8 mouse cellular contexts compared by ENCODE assay signal in the genomic region with DNA sequence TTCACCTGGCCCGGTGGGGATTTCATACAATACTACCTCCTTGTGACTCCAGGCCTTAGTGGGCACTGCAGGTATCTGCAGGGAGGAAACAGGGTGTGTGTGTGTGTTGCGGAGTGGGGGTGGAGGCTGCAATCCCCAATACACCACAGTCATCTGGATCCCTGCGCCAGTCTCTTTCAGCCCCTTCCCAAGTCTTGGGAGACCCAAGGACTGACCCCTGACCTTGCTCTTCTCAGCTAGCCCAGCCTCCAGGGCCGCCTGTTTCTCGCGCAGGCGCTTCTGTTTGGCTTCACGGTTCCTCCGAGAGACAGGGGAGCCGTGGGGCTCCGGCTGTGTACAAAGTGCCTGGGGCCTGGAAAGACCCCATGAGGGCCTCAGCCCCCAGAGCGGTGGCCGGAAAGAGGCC. TPM values are rescaled to one million over a fixed set of nuclear protein-coding genes. Genes with fewer than 3 reads are reported as not detected.
DNase-seq lines count a peak whose midpoint lies in the region; ATAC-seq and TF ChIP-seq lines count a peak whose summit lies in the region.

No protein-coding gene starts in this region.

- H3K27me3 ChIP-seq in erythroblast, embryonic 14.5 days (ENCODE audit: control insufficient read depth): no peaks in the 10 kb centered on the region
- no peaks in the 10 kb centered on the region for H3K27me3 ChIP-seq in heart, embryonic 16.5 days (ENCODE audit: control insufficient read depth, insufficient read depth, low read length)
- no peaks in the 10 kb centered on the region for H3K27me3 ChIP-seq in limb, embryonic 14.5 days (ENCODE audit: control insufficient read depth, insufficient read depth, low read length)
- no peaks in the 10 kb centered on the region for H3K27me3 ChIP-seq in neural tube, embryonic 15.5 days (replicated peaks)

- DNase-seq in thymus, postnatal 10 days (ENCODE audit: low spot score in 2 of 2): peak; percentile 42 to 48
- no peak for DNase-seq in thymus, postnatal 25 days
- DNase-seq in limb, embryonic 14.5 days (ENCODE audit: low spot score): peak; percentile 16
- DNase-seq in gastrocnemius, adult 8-10 months (ENCODE audit: low spot score in 2 of 2): no peak

- no peaks in the 10 kb centered on the region for H3K9me3 ChIP-seq in erythroblast, embryonic 14.5 days (ENCODE audit: control insufficient read depth, low read length)
- no peaks in the 10 kb centered on the region for H3K9me3 ChIP-seq in heart, embryonic 16.5 days (replicated peaks; ENCODE audit: control insufficient read depth, low read length)
- H3K9me3 ChIP-seq in limb, embryonic 14.5 days (ENCODE audit: control insufficient read depth, low read length): no peaks in the 10 kb centered on the region
- H3K9me3 ChIP-seq in neural tube, embryonic 15.5 days (replicated peaks): no peaks in the 10 kb centered on the region

- peak overlapping the region; percentile 97 for H3K4me2 ChIP-seq in heart, embryonic 16.5 days (ENCODE audit: low read depth, low read length)
- peak overlapping the region; percentile 89 for H3K4me2 ChIP-seq in limb, embryonic 14.5 days (replicated peaks; ENCODE audit: low read depth, low read length, severe bottlenecking)
- H3K4me2 ChIP-seq in neural tube, embryonic 15.5 days: peak overlapping the region; percentile 94

- peaks cover 21% of the 10 kb centered on the region for H3K4me1 ChIP-seq in erythroblast, embryonic 14.5 days (ENCODE audit: control insufficient read depth)
- H3K4me1 ChIP-seq in heart, embryonic 16.5 days (ENCODE audit: control insufficient read depth, insufficient read depth, low read length): peaks cover 10% of the 10 kb centered on the region
- 0 out of 2 replicates have a peak, but pooled peaks cover 5% of the 10 kb centered on the region for H3K4me1 ChIP-seq in limb, embryonic 14.5 days (ENCODE audit: control insufficient read depth, insufficient read depth, low read length)
- H3K4me1 ChIP-seq in neural tube, embryonic 15.5 days: peaks cover 21% of the 10 kb centered on the region

- H3K36me3 ChIP-seq in erythroblast, embryonic 14.5 days (ENCODE audit: control insufficient read depth): peaks cover 56% of the 10 kb centered on the region
- H3K36me3 ChIP-seq in heart, embryonic 16.5 days (ENCODE audit: control insufficient read depth, insufficient read depth): peaks cover 3% of the 10 kb centered on the region; the same call in 1 of the 2 replicates
- H3K36me3 ChIP-seq in limb, embryonic 14.5 days (ENCODE audit: control insufficient read depth, insufficient read depth, low read length): peaks cover 26% of the 10 kb centered on the region
- H3K36me3 ChIP-seq in neural tube, embryonic 15.5 days: peaks cover 10% of the 10 kb centered on the region; the same call in 1 of the 2 replicates

- no peak for ATAC-seq in erythroblast, adult 5-6 weeks (replicated peaks; ENCODE audit: low FRiP score, poor library complexity, severe bottlenecking)
- peak; percentile 25 for ATAC-seq in heart, embryonic 16.5 days (replicated peaks; ENCODE audit: extremely low read depth, insufficient read depth, low FRiP score)
- ATAC-seq in limb, embryonic 14.5 days (ENCODE audit: low FRiP score, low read depth): peak; percentile 54
- peak; percentile 69 for ATAC-seq in neural tube, embryonic 15.5 days (ENCODE audit: low FRiP score)

- peak overlapping the region; percentile 73 for H3K4me3 ChIP-seq in erythroblast, embryonic 14.5 days (replicated peaks)
- H3K4me3 ChIP-seq in heart, embryonic 16.5 days (ENCODE audit: low read length): peak overlapping the region; percentile 85
- H3K4me3 ChIP-seq in limb, embryonic 14.5 days (replicated peaks; ENCODE audit: low read length): peak overlapping the region; percentile 74
- peak overlapping the region; percentile 82 for H3K4me3 ChIP-seq in neural tube, embryonic 15.5 days (replicated peaks)

- H3K27ac ChIP-seq in heart, embryonic 16.5 days (ENCODE audit: low read length): peak overlapping the region; percentile 80
- H3K27ac ChIP-seq in limb, embryonic 14.5 days (replicated peaks; ENCODE audit: low read depth, low read length): peak overlapping the region; percentile 85
- H3K27ac ChIP-seq in neural tube, embryonic 15.5 days (replicated peaks): peak overlapping the region; percentile 90

- TF ChIP-seq POLR2A in limb, embryonic 14.5 days (IDR thresholded peaks at IDR 0.05; ENCODE audit: borderline replicate concordance, extremely low read depth, insufficient read depth, insufficient read length): no peak

- 4% methylated on average over 13 of the region's 13 CpGs for WGBS in heart, embryonic 16.5 days
- WGBS in limb, embryonic 14.5 days: 4% methylated on average over 13 of the region's 13 CpGs
- 6% methylated on average over 13 of the region's 13 CpGs for WGBS in neural tube, embryonic 15.5 days

- peak overlapping the region; percentile 95 for H3K9ac ChIP-seq in heart, embryonic 16.5 days (ENCODE audit: low read length)
- H3K9ac ChIP-seq in limb, embryonic 14.5 days (ENCODE audit: low read depth, low read length, severe bottlenecking): peak overlapping the region; percentile 84
- peak overlapping the region; percentile 88 for H3K9ac ChIP-seq in neural tube, embryonic 15.5 days (replicated peaks)

RNA-seq across cellular contexts. Expression of a gene that starts 0.5 kb away (rescaled TPM):
- polyA plus RNA-seq in erythroblast, embryonic 14.5 days (2012): 1.9 and 2.6 TPM in 2 replicates
- 1.9 and 2.9 TPM in 2 replicates for total RNA-seq in erythroblast, adult 5-6 weeks (2015; ENCODE audit: low replicate concordance)
- 2.1 and 11.0 TPM in 2 replicates for total RNA-seq in erythroblast, adult 5-6 weeks (2017; ENCODE audit: low replicate concordance)
- polyA plus RNA-seq in heart, embryonic 16.5 days (2015; fragmentation: Nextera tagmentation; extraction: Ambion mirVana): 12.8 and 17.1 TPM in 2 replicates
- 35.4 and 47.8 TPM in 2 replicates for polyA plus RNA-seq in limb, embryonic 14.5 days (2012; rRNA removed)
- polyA plus RNA-seq in limb, embryonic 14.5 days (2014; fragmentation: Nextera tagmentation; extraction: Ambion mirVana): 14.8 and 18.7 TPM in 2 replicates
- polyA plus RNA-seq in neural tube, embryonic 15.5 days (2015; fragmentation: Nextera tagmentation; extraction: Ambion mirVana): 12.8 and 17.9 TPM in 2 replicates
- total RNA-seq in gastrocnemius, adult 8-10 months (2022): 10 to 100 TPM in 2 of 4 experiments, 1 to 10 TPM in 2; 9.0 to 15.4 (median 10.3) TPM

RNA-seq across cellular contexts. Expression of a gene that starts 6.7 kb away (rescaled TPM):
- 1.1 and 1.3 TPM in 2 replicates for polyA plus RNA-seq in erythroblast, embryonic 14.5 days (2012)
- 3.3 and 5.6 TPM in 2 replicates for total RNA-seq in erythroblast, adult 5-6 weeks (2015; ENCODE audit: low replicate concordance)
- total RNA-seq in erythroblast, adult 5-6 weeks (2017; ENCODE audit: low replicate concordance): 2.6 and 9.8 TPM in 2 replicates
- polyA plus RNA-seq in heart, embryonic 16.5 days (2015; fragmentation: Nextera tagmentation; extraction: Ambion mirVana): 29.6 and 30.8 TPM in 2 replicates
- 43.0 and 52.0 TPM in 2 replicates for polyA plus RNA-seq in limb, embryonic 14.5 days (2012; rRNA removed)
- 40.7 and 44.9 TPM in 2 replicates for polyA plus RNA-seq in limb, embryonic 14.5 days (2014; fragmentation: Nextera tagmentation; extraction: Ambion mirVana)
- 24.1 and 30.7 TPM in 2 replicates for polyA plus RNA-seq in neural tube, embryonic 15.5 days (2015; fragmentation: Nextera tagmentation; extraction: Ambion mirVana)
- 10 to 100 TPM; 16.0 to 21.6 (median 17.9) TPM for total RNA-seq in gastrocnemius, adult 8-10 months (2022)

RNA-seq across cellular contexts. Expression of a gene that starts 23.4 kb away (rescaled TPM):
- not detected in 2 replicates for polyA plus RNA-seq in erythroblast, embryonic 14.5 days (2012)
- total RNA-seq in erythroblast, adult 5-6 weeks (2015; ENCODE audit: low replicate concordance): not detected in 2 replicates
- total RNA-seq in erythroblast, adult 5-6 weeks (2017; ENCODE audit: low replicate concordance): 0.17 TPM in 1 of 2 replicates, not detected in the other
- polyA plus RNA-seq in heart, embryonic 16.5 days (2015; fragmentation: Nextera tagmentation; extraction: Ambion mirVana): 0.29 and 0.42 TPM in 2 replicates
- 0.13 and 0.30 TPM in 2 replicates for polyA plus RNA-seq in limb, embryonic 14.5 days (2012; rRNA removed)
- polyA plus RNA-seq in limb, embryonic 14.5 days (2014; fragmentation: Nextera tagmentation; extraction: Ambion mirVana): 0.22 TPM in 1 of 2 replicates, not detected in the other
- 0.22 TPM in 1 of 2 replicates, not detected in the other for polyA plus RNA-seq in neural tube, embryonic 15.5 days (2015; fragmentation: Nextera tagmentation; extraction: Ambion mirVana)
- total RNA-seq in gastrocnemius, adult 8-10 months (2022): not detected

RNA-seq across cellular contexts. Expression of a gene that starts 37.6 kb away (rescaled TPM):
- not detected in 2 replicates for polyA plus RNA-seq in erythroblast, embryonic 14.5 days (2012)
- total RNA-seq in erythroblast, adult 5-6 weeks (2015; ENCODE audit: low replicate concordance): 0.21 TPM in 1 of 2 replicates, not detected in the other
- not detected in 2 replicates for total RNA-seq in erythroblast, adult 5-6 weeks (2017; ENCODE audit: low replicate concordance)
- 110 and 129 TPM in 2 replicates for polyA plus RNA-seq in heart, embryonic 16.5 days (2015; fragmentation: Nextera tagmentation; extraction: Ambion mirVana)
- polyA plus RNA-seq in limb, embryonic 14.5 days (2012; rRNA removed): 49.4 and 60.1 TPM in 2 replicates
- 56.7 and 58.2 TPM in 2 replicates for polyA plus RNA-seq in limb, embryonic 14.5 days (2014; fragmentation: Nextera tagmentation; extraction: Ambion mirVana)
- 73.8 and 76.4 TPM in 2 replicates for polyA plus RNA-seq in neural tube, embryonic 15.5 days (2015; fragmentation: Nextera tagmentation; extraction: Ambion mirVana)
- 10 to 100 TPM; 13.7 to 20.0 (median 15.9) TPM for total RNA-seq in gastrocnemius, adult 8-10 months (2022)

RNA-seq across cellular contexts. Expression of a gene that starts 40.4 kb away (rescaled TPM):
- not detected in 2 replicates for polyA plus RNA-seq in erythroblast, embryonic 14.5 days (2012)
- total RNA-seq in erythroblast, adult 5-6 weeks (2015; ENCODE audit: low replicate concordance): not detected in 2 replicates
- total RNA-seq in erythroblast, adult 5-6 weeks (2017; ENCODE audit: low replicate concordance): not detected in 2 replicates
- polyA plus RNA-seq in heart, embryonic 16.5 days (2015; fragmentation: Nextera tagmentation; extraction: Ambion mirVana): not detected in 2 replicates
- polyA plus RNA-seq in limb, embryonic 14.5 days (2012; rRNA removed): not detected in 2 replicates
- polyA plus RNA-seq in limb, embryonic 14.5 days (2014; fragmentation: Nextera tagmentation; extraction: Ambion mirVana): not detected in 2 replicates
- polyA plus RNA-seq in neural tube, embryonic 15.5 days (2015; fragmentation: Nextera tagmentation; extraction: Ambion mirVana): not detected in 2 replicates
- total RNA-seq in gastrocnemius, adult 8-10 months (2022): not detected

Comparison
In these comparisons a context has a peak if more than half of its experiments do, and no peak if none do; other contexts are left out.
1. DNase-seq: peak in thymus, postnatal 10 days (2 of 2) and limb, embryonic 14.5 days (single experiment); none in thymus, postnatal 25 days (single experiment) and gastrocnemius, adult 8-10 months (0 of 2).
2. RNA of a gene that starts 6.7 kb away (polyA plus RNA-seq): 40.7 to 52.0 TPM in limb, embryonic 14.5 days, 29.6 to 30.8 TPM in heart, embryonic 16.5 days and 24.1 to 30.7 TPM in neural tube, embryonic 15.5 days; 1.1 to 1.3 TPM in erythroblast, embryonic 14.5 days; every median in the first group is over 10 times any median in the second.
3. Peak in every context shown above with its lines, with median percentiles within 50 percentile points of each other: H3K4me3 ChIP-seq, H3K27ac ChIP-seq, H3K4me2 ChIP-seq and H3K9ac ChIP-seq.